Mouse (Mus musculus) olfactory bulb, adult 2 months (tissue): ENCODE measurements around the gene Chrm3.

Experiments used
- CTCF ChIP-seq: fragments of 200-500 bp; IDR thresholded peaks from 2 replicates; pipeline ENCODE4 v1.5.1; 2012; ENCODE audit warnings: low read depth, mild to moderate bottlenecking, low read length, moderate library complexity; ENCODE audit not compliant: insufficient read depth
- POLR2A ChIP-seq: fragments of 200-500 bp; IDR thresholded peaks from 2 replicates; pipeline ENCODE4 v1.6.1; 2012; ENCODE audit warnings: mild to moderate bottlenecking, low read depth, low read length, moderate library complexity; ENCODE audit not compliant: insufficient read depth

DNA sequence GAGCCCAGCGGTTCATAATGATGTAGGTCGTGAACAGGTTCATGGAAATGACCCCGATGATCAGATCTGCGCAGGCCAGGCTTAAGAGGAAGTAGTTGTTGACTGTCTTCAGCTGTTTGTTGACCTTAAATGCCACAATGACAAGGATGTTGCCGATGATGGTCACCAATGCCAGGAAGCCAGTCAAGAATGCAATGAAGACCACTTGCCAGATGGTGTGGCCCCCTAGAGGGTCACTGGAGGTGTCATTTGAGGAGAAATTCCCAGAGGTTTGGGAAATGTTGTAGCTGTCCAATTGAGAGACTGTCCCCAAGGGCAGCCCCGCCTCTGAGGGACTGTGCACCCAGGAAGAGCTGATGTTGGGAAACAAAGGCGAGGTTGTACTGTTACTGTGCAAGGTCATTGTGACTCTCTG, 482.0 kb downstream of the Chrm3 start:
- no peak for TF ChIP-seq POLR2A
- TF ChIP-seq CTCF = no peak
